8 mouse cellular contexts compared by ENCODE assay signal in genomic region chr4:98322223-98322622, GRCm38 (mm10).
DNase-seq lines count a peak whose midpoint lies in the region; ATAC-seq and TF ChIP-seq lines count a peak whose summit lies in the region.

No protein-coding gene starts in this region.

- no peak for TF ChIP-seq POLR2A in bone marrow macrophage, adult 2 months (IDR thresholded peaks at IDR 0.05; ENCODE audit: borderline replicate concordance, low read depth, low read length)
- TF ChIP-seq POLR2A in embryonic fibroblast, embryonic 13.5 days (IDR thresholded peaks at IDR 0.05; ENCODE audit: low read depth, low read length), result peak; percentile 45; the same call in 1 of the 2 replicates

- peaks cover 13% of the 10 kb centered on the region; the same call in 1 of the 2 replicates for H3K27me3 ChIP-seq in heart, embryonic 10.5 days (ENCODE audit: insufficient read depth, poor library complexity, severe bottlenecking)
- H3K27me3 ChIP-seq in kidney, embryonic 15.5 days, result no peaks in the 10 kb centered on the region
- H3K27me3 ChIP-seq in limb, embryonic 15.5 days, result no peaks in the 10 kb centered on the region
- H3K27me3 ChIP-seq in midbrain, postnatal 0 days (ENCODE audit: insufficient read depth, low read length), result no peaks in the 10 kb centered on the region

- peak overlapping the region; percentile 53 for H3K4me3 ChIP-seq in bone marrow macrophage, adult 2 months (ENCODE audit: insufficient read depth, low read length)
- H3K4me3 ChIP-seq in embryonic fibroblast, embryonic 13.5 days (ENCODE audit: insufficient read depth, low read length), result no peak overlapping the region
- H3K4me3 ChIP-seq in heart, embryonic 10.5 days, result peak overlapping the region; percentile 61
- H3K4me3 ChIP-seq in kidney, embryonic 15.5 days (replicated peaks), result peak overlapping the region; percentile 50
- peak overlapping the region; percentile 37 for H3K4me3 ChIP-seq in limb, embryonic 15.5 days
- H3K4me3 ChIP-seq in midbrain, postnatal 0 days (ENCODE audit: low read depth, low read length), result peak overlapping the region; percentile 42

- ATAC-seq in kidney, embryonic 15.5 days (replicated peaks; ENCODE audit: low FRiP score), result peak; percentile 92
- peak; percentile 80 for ATAC-seq in limb, embryonic 15.5 days (ENCODE audit: insufficient number of reproducible peaks, low FRiP score, low TSS enrichment, low read depth)
- peak; percentile 92 for ATAC-seq in midbrain, postnatal 0 days (ENCODE audit: low FRiP score)

- H3K36me3 ChIP-seq in heart, embryonic 10.5 days, result no peaks in the 10 kb centered on the region
- H3K36me3 ChIP-seq in kidney, embryonic 15.5 days, result no peaks in the 10 kb centered on the region
- H3K36me3 ChIP-seq in limb, embryonic 15.5 days, result no peaks in the 10 kb centered on the region
- H3K36me3 ChIP-seq in midbrain, postnatal 0 days (ENCODE audit: insufficient read depth, low read length), result no peaks in the 10 kb centered on the region

- TF ChIP-seq CTCF in bone marrow macrophage, adult 2 months (IDR thresholded peaks at IDR 0.05; ENCODE audit: low read depth, low read length), result peak; percentile 45; the same call in 1 of the 2 replicates
- TF ChIP-seq CTCF in embryonic fibroblast, embryonic 13.5 days (IDR thresholded peaks at IDR 0.05; ENCODE audit: borderline replicate concordance, insufficient read depth, low read length), result peak; percentile 97
- TF ChIP-seq CTCF in midbrain, postnatal 0 days (IDR thresholded peaks at IDR 0.05), result peak; percentile 98

- H3K9ac ChIP-seq in kidney, embryonic 15.5 days, result peak overlapping the region; percentile 55
- H3K9ac ChIP-seq in limb, embryonic 15.5 days, result no peak overlapping the region
- H3K9ac ChIP-seq in midbrain, postnatal 0 days (replicated peaks; ENCODE audit: low read length, poor library complexity, severe bottlenecking), result peak overlapping the region; percentile 45

- H3K9me3 ChIP-seq in heart, embryonic 10.5 days, result no peaks in the 10 kb centered on the region
- no peaks in the 10 kb centered on the region for H3K9me3 ChIP-seq in kidney, embryonic 15.5 days (replicated peaks)
- H3K9me3 ChIP-seq in limb, embryonic 15.5 days, result no peaks in the 10 kb centered on the region
- 0 out of 2 replicates have a peak, but pooled peaks cover 3% of the 10 kb centered on the region for H3K9me3 ChIP-seq in midbrain, postnatal 0 days (ENCODE audit: low read length)

- DNase-seq in A20 (ENCODE audit: low read depth, low spot score), result peak; percentile 90
- peak; percentile 90 for DNase-seq in heart, embryonic 10.5 days (ENCODE audit: low spot score)
- DNase-seq in midbrain, postnatal 0 days (ENCODE audit: low spot score), result peak; percentile 97
- peak; percentile 70 to 89 for DNase-seq in spleen, postnatal 10 days (ENCODE audit: low spot score in 2 of 2)

- WGBS in heart, embryonic 10.5 days, result under 1% methylated on average over 29 of the region's 29 CpGs
- under 1% methylated on average over 29 of the region's 29 CpGs for WGBS in kidney, embryonic 15.5 days
- WGBS in limb, embryonic 15.5 days, result under 1% methylated on average over 29 of the region's 29 CpGs
- under 1% methylated on average over 29 of the region's 29 CpGs for WGBS in midbrain, postnatal 0 days

- no peaks in the 10 kb centered on the region for H3K4me1 ChIP-seq in bone marrow macrophage, adult 2 months (ENCODE audit: control insufficient read depth, insufficient read depth, low read length)
- H3K4me1 ChIP-seq in embryonic fibroblast, embryonic 13.5 days (ENCODE audit: control insufficient read depth, insufficient read depth, low read length), result peaks cover 8% of the 10 kb centered on the region
- peaks cover 12% of the 10 kb centered on the region for H3K4me1 ChIP-seq in heart, embryonic 10.5 days
- H3K4me1 ChIP-seq in kidney, embryonic 15.5 days, result peaks cover 14% of the 10 kb centered on the region
- H3K4me1 ChIP-seq in limb, embryonic 15.5 days, result peaks cover 33% of the 10 kb centered on the region
- H3K4me1 ChIP-seq in midbrain, postnatal 0 days (ENCODE audit: insufficient read depth, low read length), result no peaks in the 10 kb centered on the region

- H3K4me2 ChIP-seq in kidney, embryonic 15.5 days, result peak overlapping the region; percentile 81
- H3K4me2 ChIP-seq in limb, embryonic 15.5 days, result peak overlapping the region; percentile 62
- peak overlapping the region; percentile 89 for H3K4me2 ChIP-seq in midbrain, postnatal 0 days (ENCODE audit: low read depth, low read length, poor library complexity, severe bottlenecking)

- H3K27ac ChIP-seq in bone marrow macrophage, adult 2 months (ENCODE audit: insufficient read depth, low read depth, low read length), result no peak overlapping the region
- H3K27ac ChIP-seq in embryonic fibroblast, embryonic 13.5 days (ENCODE audit: insufficient read depth, low read length), result peak overlapping the region; percentile 64
- H3K27ac ChIP-seq in heart, embryonic 10.5 days, result peak overlapping the region; percentile 86
- peak overlapping the region; percentile 82 for H3K27ac ChIP-seq in kidney, embryonic 15.5 days
- peak overlapping the region; percentile 86 for H3K27ac ChIP-seq in limb, embryonic 15.5 days
- H3K27ac ChIP-seq in midbrain, postnatal 0 days (ENCODE audit: low read depth, low read length), result peak overlapping the region; percentile 70

Comparison
In these comparisons a context has a peak if more than half of its experiments do, and no peak if none do; other contexts are left out.
1. CTCF ChIP-seq: peak in every context shown above with its lines; median percentile 98 in midbrain, postnatal 0 days; 97 in embryonic fibroblast, embryonic 13.5 days; 45 in bone marrow macrophage, adult 2 months.